Mouse (Mus musculus) neural tube, embryonic 13.5 days (tissue): ENCODE measurements at regions not wholly inside any gene's neighbourhood (a gene's known extent, or its start where the extent isn't known, plus 50 kb on each side); places are given as distances from the start of the nearest gene placed in this dataset.
"Not testable (repeated sequence)": the region's sequence is repeated elsewhere in the genome, so short reads cannot be mapped to it uniquely, and the experiment has no call there.

ENCODE experiments used
- ATAC-seq: fragments of 200-750 bp; cut with Nextera tagmentation; 2 replicates; pipeline ENCODE4 v1.8.0; 2017; ENCODE audit warnings: low read depth, mild to moderate bottlenecking, moderate TSS enrichment, moderate library complexity
- H3K27ac ChIP-seq: fragments of 300-500 bp; sonication (generic); replicated peaks from 2 replicates; pipeline ENCODE4 v1.5.1; 2015; ENCODE audit warnings: moderate library complexity, mild to moderate bottlenecking, inconsistent platforms
- H3K27me3 ChIP-seq: fragments of 300-500 bp; sonication (generic); 2 replicates; pipeline ENCODE4 v1.6.1; 2015; ENCODE audit warnings: mild to moderate bottlenecking, inconsistent platforms
- H3K36me3 ChIP-seq: fragments of 300-500 bp; sonication (generic); 2 replicates; pipeline ENCODE4 v1.6.1; 2015; ENCODE audit warnings: mild to moderate bottlenecking, inconsistent platforms
- H3K4me1 ChIP-seq: fragments of 300-500 bp; sonication (generic); replicated peaks from 2 replicates; pipeline ENCODE4 v1.6.1; 2015; ENCODE audit warnings: inconsistent platforms
- H3K4me2 ChIP-seq: fragments of 300-500 bp; sonication (generic); 2 replicates; pipeline ENCODE4 v1.6.1; 2015; ENCODE audit warnings: inconsistent platforms, mild to moderate bottlenecking, moderate library complexity
- H3K4me3 ChIP-seq: fragments of 300-500 bp; sonication (generic); 2 replicates; pipeline ENCODE4 v1.5.1; 2015; ENCODE audit warnings: mild to moderate bottlenecking, inconsistent platforms
- H3K9ac ChIP-seq: fragments of 300-500 bp; sonication (generic); 2 replicates; pipeline ENCODE4 v1.6.1; 2015; ENCODE audit warnings: moderate library complexity, mild to moderate bottlenecking, inconsistent platforms
- H3K9me3 ChIP-seq: fragments of 300-500 bp; sonication (generic); 2 replicates; pipeline ENCODE4 v1.6.1; 2016; ENCODE audit warnings: inconsistent platforms
- WGBS: fragments of 180-500 bp; shearing (Covaris S2); methylation state at CpG from one replicate; pipeline ENCODE4 v1.1.7; 2015; 5-methylcytosine and 5-hydroxymethylcytosine counted together

GRCm38 (mm10) chr11:8773862-8774261 lies 109.5 kb upstream of the Tns3 start:
- H3K9ac ChIP-seq, result no peak overlapping the region
- no peaks in the 10 kb centered on the region for H3K4me1 ChIP-seq
- no peaks in the 10 kb centered on the region for H3K27me3 ChIP-seq
- H3K4me2 ChIP-seq, result no peak overlapping the region
- ATAC-seq, result no peak
- no peak overlapping the region for H3K27ac ChIP-seq
- no peaks in the 10 kb centered on the region for H3K9me3 ChIP-seq
- H3K4me3 ChIP-seq, result no peak overlapping the region
- 80% methylated on average over 6 of the region's 6 CpGs for WGBS
- no peaks in the 10 kb centered on the region for H3K36me3 ChIP-seq

DNA sequence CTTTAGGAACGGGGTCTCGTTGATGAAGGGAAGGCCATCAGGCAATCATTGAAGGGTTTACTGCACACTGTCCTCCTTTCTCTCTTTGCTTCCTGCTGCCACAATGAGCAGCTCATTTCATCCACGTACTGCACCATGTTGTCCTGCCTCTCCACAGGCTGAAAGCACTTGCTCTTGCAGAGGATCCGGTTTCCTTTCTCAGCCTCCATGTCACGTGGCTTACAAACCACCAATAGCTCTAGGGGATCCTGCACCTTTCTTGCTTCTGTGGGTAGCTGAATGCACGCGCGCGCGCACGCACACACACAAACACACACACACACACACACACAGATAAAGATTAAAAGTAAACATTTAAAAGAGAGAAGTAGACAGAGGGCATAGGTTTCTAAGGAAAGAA lies 108.9 kb upstream of the Tns3 start:
- Histone ChIP-seq H3K9me3 (no peaks in the 10 kb centered on the region), H3K36me3 (no peaks in the 10 kb centered on the region), H3K27me3 (no peaks in the 10 kb centered on the region), H3K4me3 (no peak overlapping the region), H3K27ac (no peak overlapping the region), H3K4me1 (no peaks in the 10 kb centered on the region), H3K4me2 (no peak overlapping the region), H3K9ac (no peak overlapping the region)
- WGBS, result 82% methylated on average over 11 of the region's 11 CpGs
- ATAC-seq, result no peak

GRCm38 (mm10) chr11:8772541-8772940 lies 108.2 kb upstream of the Tns3 start:
- Histone ChIP-seq H3K36me3 (no peaks in the 10 kb centered on the region), H3K27me3 (no peaks in the 10 kb centered on the region), H3K9me3 (no peaks in the 10 kb centered on the region), H3K9ac (no peak overlapping the region), H3K27ac (no peak overlapping the region), H3K4me1 (no peaks in the 10 kb centered on the region), H3K4me3 (no peak overlapping the region), H3K4me2 (no peak overlapping the region)
- no peak for ATAC-seq
- 92% methylated on average over 5 of the region's 5 CpGs for WGBS

- not testable (repeated sequence) for H3K9me3 ChIP-seq, H3K36me3 ChIP-seq, H3K9ac ChIP-seq, H3K4me1 ChIP-seq, ATAC-seq, H3K4me3 ChIP-seq, H3K4me2 ChIP-seq, H3K27ac ChIP-seq, H3K27me3 ChIP-seq
- 78% methylated on average over 1 of the region's 1 CpGs for WGBS
Observed at GRCm38 (mm10) chr11:8768706-8769105, 104.4 kb upstream of the Tns3 start.

GRCm38 (mm10) chr11:8765541-8765885 lies 101.2 kb upstream of the Tns3 start:
- Histone ChIP-seq H3K36me3 (no peaks in the 10 kb centered on the region), H3K27me3 (no peaks in the 10 kb centered on the region), H3K4me2 (no peak overlapping the region), H3K9ac (no peak overlapping the region), H3K27ac (no peak overlapping the region), H3K4me3 (no peak overlapping the region), H3K4me1 (peaks cover 14% of the 10 kb centered on the region), H3K9me3 (no peaks in the 10 kb centered on the region)
- ATAC-seq, result no peak
- 93% methylated on average over 1 of the region's 1 CpGs for WGBS

GRCm38 (mm10) chr11:8764861-8765540 lies 100.7 kb upstream of the Tns3 start:
- no peak for ATAC-seq
- no peaks in the 10 kb centered on the region for H3K27me3 ChIP-seq
- H3K36me3 ChIP-seq, result no peaks in the 10 kb centered on the region
- no peak overlapping the region for H3K27ac ChIP-seq
- 93% methylated on average over 2 of the region's 2 CpGs for WGBS
- H3K4me1 ChIP-seq, result peaks cover 14% of the 10 kb centered on the region
- H3K9ac ChIP-seq, result no peak overlapping the region
- no peaks in the 10 kb centered on the region for H3K9me3 ChIP-seq
- no peak overlapping the region for H3K4me2 ChIP-seq
- no peak overlapping the region for H3K4me3 ChIP-seq

DNA sequence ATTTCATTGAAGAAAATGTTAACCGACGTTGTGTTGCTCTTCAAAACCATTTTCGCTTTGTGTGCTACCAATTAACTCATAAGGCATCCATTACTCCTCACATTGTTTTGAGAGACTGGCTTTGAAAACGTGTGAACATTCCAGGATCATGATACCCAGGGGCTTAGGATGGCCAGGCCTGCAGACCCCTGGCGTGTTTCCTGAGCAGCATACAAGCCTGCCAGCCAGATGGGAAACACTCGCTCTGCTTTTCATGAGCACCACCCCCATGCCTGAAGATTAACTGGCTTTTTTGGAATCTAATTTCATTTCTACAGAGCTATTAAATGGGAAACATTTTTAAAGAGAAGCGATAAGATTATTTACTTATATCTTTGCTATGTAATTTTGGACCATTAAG lies 99.1 kb upstream of the Tns3 start:
- WGBS, result 68% methylated on average over 7 of the region's 7 CpGs
- H3K27me3 ChIP-seq, result no peaks in the 10 kb centered on the region
- H3K36me3 ChIP-seq, result no peaks in the 10 kb centered on the region
- no peak overlapping the region for H3K4me3 ChIP-seq
- H3K4me2 ChIP-seq, result no peak overlapping the region
- H3K4me1 ChIP-seq, result peaks cover 14% of the 10 kb centered on the region
- no peak overlapping the region for H3K27ac ChIP-seq
- H3K9me3 ChIP-seq, result no peaks in the 10 kb centered on the region
- no peak overlapping the region for H3K9ac ChIP-seq
- no peak for ATAC-seq

- no peak for ATAC-seq
Observed at GRCm38 (mm10) chr11:8762133-8762532, 97.8 kb upstream of the Tns3 start.

GRCm38 (mm10) chr11:8761626-8762025 lies 97.3 kb upstream of the Tns3 start:
- 0 out of 2 replicates have a peak overlapping the region, but pooled peaks have one; percentile 30 for H3K27ac ChIP-seq
- no peak overlapping the region for H3K9ac ChIP-seq
- ATAC-seq, result no peak
- H3K4me3 ChIP-seq, result no peak overlapping the region
- H3K4me2 ChIP-seq, result no peak overlapping the region
- H3K4me1 ChIP-seq, result peaks cover 14% of the 10 kb centered on the region
- H3K27me3 ChIP-seq, result no peaks in the 10 kb centered on the region
- no peaks in the 10 kb centered on the region for H3K36me3 ChIP-seq
- H3K9me3 ChIP-seq, result no peaks in the 10 kb centered on the region

More at GRCm38 (mm10) chr11:8762133-8762532, 97.8 kb upstream of the Tns3 start:
- 27% methylated on average over 2 of the region's 2 CpGs for WGBS
- H3K9me3 ChIP-seq, result no peaks in the 10 kb centered on the region
- peaks cover 14% of the 10 kb centered on the region for H3K4me1 ChIP-seq
- no peak overlapping the region for H3K4me3 ChIP-seq
- H3K27ac ChIP-seq, result no peak overlapping the region
- no peak overlapping the region for H3K9ac ChIP-seq
- no peaks in the 10 kb centered on the region for H3K36me3 ChIP-seq
- no peak overlapping the region for H3K4me2 ChIP-seq
- no peaks in the 10 kb centered on the region for H3K27me3 ChIP-seq

- WGBS, result 93% methylated on average over 1 of the region's 1 CpGs
- no peaks in the 10 kb centered on the region for H3K36me3 ChIP-seq
- H3K9me3 ChIP-seq, result 0 out of 2 replicates have a peak, but pooled peaks cover under 1% of the 10 kb centered on the region
- H3K9ac ChIP-seq, result no peak overlapping the region
- no peaks in the 10 kb centered on the region for H3K27me3 ChIP-seq
- no peak overlapping the region for H3K4me3 ChIP-seq
- H3K4me2 ChIP-seq, result no peak overlapping the region
- no peak for ATAC-seq
- peaks cover 14% of the 10 kb centered on the region for H3K4me1 ChIP-seq
- H3K27ac ChIP-seq, result no peak overlapping the region
Observed at GRCm38 (mm10) chr11:8759858-8760257, 95.5 kb upstream of the Tns3 start.

GRCm38 (mm10) chr11:8754508-8754907 lies 90.2 kb upstream of the Tns3 start:
- not testable (repeated sequence) for H3K36me3 ChIP-seq, ATAC-seq, H3K27ac ChIP-seq, H3K4me1 ChIP-seq, H3K27me3 ChIP-seq, H3K4me3 ChIP-seq, H3K9ac ChIP-seq, H3K4me2 ChIP-seq
- peaks cover 14% of the 10 kb centered on the region for H3K9me3 ChIP-seq
- WGBS, result 46% methylated on average over 2 of the region's 2 CpGs

GRCm38 (mm10) chr11:8735784-8736183 lies 71.4 kb upstream of the Tns3 start:
- H3K27me3 ChIP-seq, H3K4me1 ChIP-seq, H3K36me3 ChIP-seq, H3K9ac ChIP-seq, H3K27ac ChIP-seq, H3K4me2 ChIP-seq, H3K4me3 ChIP-seq, ATAC-seq, H3K9me3 ChIP-seq: not testable (repeated sequence)
- WGBS, result 74% methylated on average over 3 of the region's 3 CpGs

DNA sequence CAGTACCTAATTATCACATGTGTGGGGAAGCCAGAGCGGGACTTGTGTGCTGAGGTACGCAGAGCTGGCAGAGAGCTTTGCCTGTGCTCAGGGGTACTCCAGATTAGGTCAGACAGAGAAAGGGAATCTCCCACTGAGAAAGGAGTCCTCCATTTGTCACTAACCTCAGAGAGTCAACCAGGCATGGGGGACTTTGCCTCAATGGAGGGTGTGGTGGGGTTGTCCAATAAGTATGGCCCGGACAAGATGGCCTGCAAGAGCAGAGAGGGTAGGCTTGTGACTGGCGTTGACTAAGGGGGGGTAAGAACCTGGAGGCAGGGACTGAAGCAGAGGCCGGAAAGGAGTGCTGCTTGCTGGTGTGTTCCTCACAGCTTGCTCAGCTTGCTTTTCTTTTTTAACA lies 62.7 kb upstream of the Tns3 start:
- Histone ChIP-seq H3K9me3 (no peaks in the 10 kb centered on the region), H3K27ac (no peak overlapping the region), H3K27me3 (no peaks in the 10 kb centered on the region), H3K36me3 (no peaks in the 10 kb centered on the region), H3K4me3 (no peak overlapping the region), H3K9ac (no peak overlapping the region), H3K4me2 (no peak overlapping the region), H3K4me1 (no peaks in the 10 kb centered on the region)
- no peak for ATAC-seq
- 92% methylated on average over 5 of the region's 5 CpGs for WGBS
